Mouse (Mus musculus): Measurements from ENCODE around the gene Dmrta2. TPM values are rescaled to one million over a fixed set of nuclear protein-coding genes. Genes with fewer than 3 reads are reported as not detected.

Gene Dmrta2
- polyA plus RNA-seq, 1 experiment, result 0.93 TPM

DNA sequence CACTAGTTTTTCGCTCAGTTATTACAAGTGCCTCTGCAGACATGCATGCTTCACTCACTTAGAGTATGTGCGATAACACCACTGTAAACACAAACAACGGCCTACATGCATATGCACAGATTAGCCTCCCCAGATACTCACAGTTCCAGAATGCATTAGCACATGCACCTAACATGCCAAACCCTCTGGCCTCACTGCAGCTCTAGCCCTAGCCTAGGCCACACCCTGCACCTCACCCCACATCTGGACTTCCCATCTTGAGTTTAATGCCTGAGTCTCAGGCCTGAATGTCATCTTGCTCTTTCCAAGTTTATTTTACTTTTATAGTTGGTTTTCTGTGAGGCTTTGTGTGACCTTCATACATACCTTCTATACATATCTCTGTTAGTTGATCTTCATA, 28.5 kb upstream of the Dmrta2 start:
- Histone ChIP-seq H3K4me3 (ENCODE audit: low read depth, low read length) (no peak overlapping the region), H3K4me1 (ENCODE audit: control insufficient read depth, insufficient read depth, insufficient read length, low read length) (no peaks in the 10 kb centered on the region), H3K36me3 (ENCODE audit: control insufficient read depth, insufficient read depth, low read length) (peaks cover 3% of the 10 kb centered on the region; the same call in 1 of the 2 replicates), H3K27ac (ENCODE audit: insufficient read depth, low read depth, low read length) (no peak overlapping the region), H3K27me3 (ENCODE audit: control insufficient read depth, insufficient read depth, low read length) (no peaks in the 10 kb centered on the region)
- no peak for TF ChIP-seq CTCF (IDR thresholded peaks at IDR 0.05; ENCODE audit: extremely low read depth, insufficient read length, insufficient replicate concordance, low read depth, low read length)
- no peak for TF ChIP-seq POLR2A (IDR thresholded peaks at IDR 0.05; ENCODE audit: low read depth, low read length)
- 95% methylated on average over 3 of the region's 3 CpGs for WGBS

DNA sequence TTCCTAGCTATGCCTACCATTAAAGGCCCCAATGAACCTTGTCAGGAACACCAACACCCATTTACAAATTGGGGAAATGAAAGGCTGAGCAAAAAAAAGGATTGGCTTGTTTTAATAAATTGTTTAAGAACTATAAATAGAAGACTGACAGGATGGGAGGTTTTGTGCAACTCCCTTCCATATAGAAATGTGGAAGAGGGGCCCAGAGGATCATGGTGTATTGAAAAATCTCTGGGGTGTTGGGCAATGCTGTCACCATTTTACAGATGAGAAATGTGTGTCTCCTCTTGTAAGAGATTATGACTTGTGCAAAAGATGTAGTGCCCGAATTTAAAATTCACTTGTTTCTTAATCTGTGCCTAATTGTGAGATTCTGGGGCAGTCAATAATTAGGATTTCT, 24.3 kb upstream of the Dmrta2 start:
- Histone ChIP-seq H3K27me3 (ENCODE audit: control insufficient read depth, insufficient read depth, low read length) (no peaks in the 10 kb centered on the region), H3K4me3 (ENCODE audit: low read depth, low read length) (no peak overlapping the region), H3K36me3 (ENCODE audit: control insufficient read depth, insufficient read depth, low read length) (no peaks in the 10 kb centered on the region), H3K4me1 (ENCODE audit: control insufficient read depth, insufficient read depth, insufficient read length, low read length) (no peaks in the 10 kb centered on the region), H3K27ac (ENCODE audit: insufficient read depth, low read depth, low read length) (no peak overlapping the region)
- WGBS, result 94% methylated on average over 1 of the region's 1 CpGs
- TF ChIP-seq CTCF (IDR thresholded peaks at IDR 0.05; ENCODE audit: extremely low read depth, insufficient read length, insufficient replicate concordance, low read depth, low read length), result no peak
- TF ChIP-seq POLR2A (IDR thresholded peaks at IDR 0.05; ENCODE audit: low read depth, low read length), result no peak

DNA sequence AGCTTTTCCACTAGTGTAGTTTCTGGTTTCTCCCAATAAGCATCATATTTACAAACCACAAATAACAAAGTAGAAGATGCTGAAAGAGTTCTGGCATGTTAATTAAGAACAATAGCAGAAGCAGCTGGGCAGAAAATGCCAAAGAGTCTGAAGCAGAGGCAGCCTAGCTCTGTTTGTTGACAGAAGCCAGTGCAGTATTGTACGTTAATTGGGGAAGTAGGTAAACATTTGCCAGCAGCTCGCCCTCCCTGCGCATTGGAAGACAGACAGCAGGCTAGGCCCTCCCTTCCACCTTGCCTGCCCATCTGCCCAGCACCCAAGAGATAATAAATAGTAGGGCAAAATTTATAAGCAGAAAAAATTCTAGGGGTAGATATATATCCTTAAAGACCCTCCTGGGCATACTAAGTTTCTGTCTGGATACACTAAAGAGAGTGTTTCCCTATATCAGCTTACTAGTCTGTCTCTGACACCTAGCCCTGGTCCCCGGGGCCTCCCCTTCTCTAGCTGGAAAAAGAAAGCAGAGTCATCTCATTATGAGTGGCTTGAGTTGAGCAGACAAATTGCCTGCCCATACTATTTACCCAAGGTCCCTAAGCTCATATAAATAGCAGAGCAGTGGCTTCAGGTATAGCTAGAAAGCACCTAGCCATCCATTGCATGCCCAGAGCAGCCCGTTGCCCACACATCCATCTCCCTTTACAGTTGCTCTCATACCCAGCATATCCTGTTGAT, 17.5 kb upstream of the Dmrta2 start:
- H3K27me3 ChIP-seq (ENCODE audit: control insufficient read depth, insufficient read depth, low read length), result no peaks in the 10 kb centered on the region
- TF ChIP-seq POLR2A (IDR thresholded peaks at IDR 0.05; ENCODE audit: low read depth, low read length) (no peak), CTCF (IDR thresholded peaks at IDR 0.05; ENCODE audit: extremely low read depth, insufficient read length, insufficient replicate concordance, low read depth, low read length) (no peak)
- no peak overlapping the region for H3K27ac ChIP-seq (ENCODE audit: insufficient read depth, low read depth, low read length)
- WGBS, result 56% methylated on average over 5 of the region's 5 CpGs
- peaks cover 10% of the 10 kb centered on the region; the same call in 1 of the 2 replicates for H3K36me3 ChIP-seq (ENCODE audit: control insufficient read depth, insufficient read depth, low read length)
- H3K4me1 ChIP-seq (ENCODE audit: control insufficient read depth, insufficient read depth, insufficient read length, low read length), result no peaks in the 10 kb centered on the region
- no peak overlapping the region for H3K4me3 ChIP-seq (ENCODE audit: low read depth, low read length)

DNA sequence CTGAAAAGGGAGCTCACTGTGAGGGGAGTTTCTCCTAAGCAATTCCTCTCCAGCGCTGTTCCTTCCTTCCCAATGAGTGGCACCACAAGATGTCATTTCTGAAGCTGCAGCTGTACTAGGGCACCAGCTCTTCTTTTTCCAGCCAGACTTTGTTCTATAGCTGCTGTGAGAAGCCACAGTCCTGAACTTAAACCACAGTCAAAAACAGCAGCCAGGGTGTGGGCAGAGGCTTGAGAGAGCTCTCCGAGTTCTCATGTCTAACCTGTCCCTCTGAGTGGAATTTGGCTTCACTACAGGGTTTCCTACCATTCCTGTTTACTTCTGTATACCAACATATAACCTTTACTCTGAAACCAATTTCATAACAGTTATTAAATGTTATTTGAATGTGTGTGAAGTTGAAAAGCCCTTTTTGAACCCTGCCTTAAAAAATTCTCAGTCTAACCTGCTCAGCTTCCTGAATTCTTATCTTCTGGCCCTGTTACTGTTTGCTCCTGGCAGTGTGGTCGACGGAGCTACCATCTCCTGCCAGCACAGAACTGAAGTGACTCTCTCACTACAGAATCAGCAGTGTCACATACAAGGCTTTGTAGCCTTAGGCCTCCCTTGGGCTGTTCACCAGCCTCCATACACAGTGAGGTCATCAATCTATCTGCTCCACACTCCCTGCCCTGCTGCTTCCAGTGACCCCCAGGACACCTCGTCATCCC, 14.1 kb upstream of the Dmrta2 start:
- Histone ChIP-seq H3K36me3 (ENCODE audit: control insufficient read depth, insufficient read depth, low read length) (peaks cover 12% of the 10 kb centered on the region; the same call in 1 of the 2 replicates), H3K4me1 (ENCODE audit: control insufficient read depth, insufficient read depth, insufficient read length, low read length) (no peaks in the 10 kb centered on the region), H3K4me3 (ENCODE audit: low read depth, low read length) (no peak overlapping the region), H3K27me3 (ENCODE audit: control insufficient read depth, insufficient read depth, low read length) (no peaks in the 10 kb centered on the region), H3K27ac (ENCODE audit: insufficient read depth, low read depth, low read length) (no peak overlapping the region)
- TF ChIP-seq POLR2A (IDR thresholded peaks at IDR 0.05; ENCODE audit: low read depth, low read length) (no peak), CTCF (IDR thresholded peaks at IDR 0.05; ENCODE audit: extremely low read depth, insufficient read length, insufficient replicate concordance, low read depth, low read length) (no peak)
- 78% methylated on average over 5 of the region's 5 CpGs for WGBS

DNA sequence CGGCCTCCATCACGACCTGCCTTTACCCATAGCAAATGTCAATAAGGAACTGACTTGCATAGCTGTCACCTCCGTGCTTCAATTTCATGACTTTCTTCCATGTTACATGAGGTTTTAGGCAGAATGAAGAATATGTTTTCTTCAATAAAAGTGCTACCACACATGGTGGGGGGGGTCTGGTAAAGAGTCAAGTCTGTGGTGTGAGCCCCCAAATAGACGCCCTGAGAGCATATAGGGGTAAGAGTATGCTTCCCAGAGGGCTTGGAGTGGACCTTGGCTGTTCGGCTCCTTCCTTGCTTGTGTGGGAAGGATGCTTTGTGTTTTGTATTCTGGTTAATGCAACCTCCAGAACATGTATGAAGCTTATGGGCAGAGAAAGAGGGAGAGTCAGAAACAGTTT, 8.3 kb upstream of the Dmrta2 start:
- H3K4me3 ChIP-seq (ENCODE audit: low read depth, low read length), result no peak overlapping the region
- 85% methylated on average over 5 of the region's 5 CpGs for WGBS
- no peaks in the 10 kb centered on the region for H3K4me1 ChIP-seq (ENCODE audit: control insufficient read depth, insufficient read depth, insufficient read length, low read length)
- no peak for TF ChIP-seq POLR2A (IDR thresholded peaks at IDR 0.05; ENCODE audit: low read depth, low read length)
- no peak for TF ChIP-seq CTCF (IDR thresholded peaks at IDR 0.05; ENCODE audit: extremely low read depth, insufficient read length, insufficient replicate concordance, low read depth, low read length)
- H3K27me3 ChIP-seq (ENCODE audit: control insufficient read depth, insufficient read depth, low read length), result peaks cover 13% of the 10 kb centered on the region
- peaks cover 1% of the 10 kb centered on the region; the same call in 1 of the 2 replicates for H3K36me3 ChIP-seq (ENCODE audit: control insufficient read depth, insufficient read depth, low read length)
- H3K27ac ChIP-seq (ENCODE audit: insufficient read depth, low read depth, low read length), result no peak overlapping the region

DNA sequence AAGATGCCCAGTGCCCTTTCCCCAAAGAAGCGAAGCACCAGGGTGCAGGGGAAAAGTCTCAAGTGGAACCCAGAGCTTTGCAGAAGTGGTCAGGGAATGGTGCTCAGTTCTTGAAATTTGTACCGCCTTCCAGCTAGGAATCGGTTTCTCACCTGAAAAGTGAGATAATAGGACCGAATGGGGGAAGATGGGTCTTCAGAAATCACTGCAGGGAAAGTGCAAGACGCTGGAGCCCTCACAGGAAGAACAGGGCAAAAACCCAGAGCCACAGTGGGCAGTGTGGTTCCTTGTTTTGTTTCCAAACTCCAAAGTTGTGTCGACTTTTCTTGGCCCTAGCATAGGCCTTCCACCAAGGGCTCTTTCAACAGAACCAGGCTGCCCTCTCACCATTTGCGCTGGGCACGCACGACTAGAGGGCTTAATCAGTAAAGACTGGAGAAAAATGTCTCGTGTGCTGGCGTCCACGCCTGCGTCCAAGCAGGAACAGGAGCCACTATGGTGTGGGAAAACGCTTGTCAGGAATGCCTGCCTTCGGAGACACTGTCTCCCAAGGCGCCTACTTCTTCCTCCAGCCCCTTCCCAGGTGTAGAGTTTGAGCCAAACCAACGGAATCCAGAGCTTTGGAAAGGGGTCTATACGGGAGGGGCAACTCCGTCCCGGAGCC, 3.7 kb upstream of the Dmrta2 start:
- Histone ChIP-seq H3K4me3 (ENCODE audit: low read depth, low read length) (no peak overlapping the region), H3K27ac (ENCODE audit: insufficient read depth, low read depth, low read length) (no peak overlapping the region), H3K36me3 (ENCODE audit: control insufficient read depth, insufficient read depth, low read length) (no peaks in the 10 kb centered on the region), H3K4me1 (ENCODE audit: control insufficient read depth, insufficient read depth, insufficient read length, low read length) (peaks cover 13% of the 10 kb centered on the region; the same call in 1 of the 2 replicates), H3K27me3 (ENCODE audit: control insufficient read depth, insufficient read depth, low read length) (peaks cover 57% of the 10 kb centered on the region)
- no peak for TF ChIP-seq CTCF (IDR thresholded peaks at IDR 0.05; ENCODE audit: extremely low read depth, insufficient read length, insufficient replicate concordance, low read depth, low read length)
- TF ChIP-seq POLR2A (IDR thresholded peaks at IDR 0.05; ENCODE audit: low read depth, low read length), result no peak
- WGBS, result 5% methylated on average over 20 of the region's 20 CpGs

All from small intestine, adult 2 months (tissue).